Mouse (Mus musculus) right cerebral cortex, adult 2 months (tissue): Measurements from ENCODE around the gene Il6ra.

ENCODE experiments used
- DNase-seq, 2 experiments: peaks; one replicate each; pipeline ENCODE4 v3.0.0; 2021 to 2022; ENCODE audit warnings: low spot score in 2 of 2

The Il6ra gene

GRCm38 (mm10) chr3:89909703-89910542 is 3.1 kb downstream of the Il6ra start:
- DNase-seq = no peak

GRCm38 (mm10) chr3:89908836-89909235 is 4.2 kb downstream of the Il6ra start:
- DNase-seq = no peak

- DNase-seq = no peak
These were observed 5.2 kb downstream of the Il6ra start for GRCm38 (mm10) chr3:89907846-89908245.

- no peak for DNase-seq
These were observed 13.5 kb downstream of the Il6ra start for GRCm38 (mm10) chr3:89899511-89899908.

- DNase-seq = no peak
These were observed 14.0 kb downstream of the Il6ra start for GRCm38 (mm10) chr3:89898870-89899510.

GRCm38 (mm10) chr3:89898011-89898410 is 15.0 kb downstream of the Il6ra start:
- no peak for DNase-seq

- no peak for DNase-seq
These were observed 15.7 kb downstream of the Il6ra start for GRCm38 (mm10) chr3:89897204-89897796.

GRCm38 (mm10) chr3:89896571-89896970 is 16.4 kb downstream of the Il6ra start:
- no peak for DNase-seq

- DNase-seq = no peak
These were observed 20.4 kb downstream of the Il6ra start for GRCm38 (mm10) chr3:89892517-89893106.

- no peak for DNase-seq
These were observed 21.3 kb downstream of the Il6ra start for GRCm38 (mm10) chr3:89891696-89892095.

- no peak for DNase-seq
These were observed 23.1 kb downstream of the Il6ra start for GRCm38 (mm10) chr3:89889841-89890430.

GRCm38 (mm10) chr3:89887582-89888230 is 25.3 kb downstream of the Il6ra start:
- DNase-seq = no peak

- DNase-seq = no peak
These were observed 27.2 kb downstream of the Il6ra start for GRCm38 (mm10) chr3:89885766-89886165.

GRCm38 (mm10) chr3:89883582-89884041 is 29.4 kb downstream of the Il6ra start:
- DNase-seq = no peak

- no peak for DNase-seq
These were observed 30.3 kb downstream of the Il6ra start for GRCm38 (mm10) chr3:89882556-89883181.

GRCm38 (mm10) chr3:89880036-89880851 is 32.8 kb downstream of the Il6ra start:
- DNase-seq = no peak

GRCm38 (mm10) chr3:89879326-89879725 is 33.7 kb downstream of the Il6ra start:
- DNase-seq = no peak

- no peak for DNase-seq
These were observed 34.5 kb downstream of the Il6ra start for GRCm38 (mm10) chr3:89878456-89878855.

GRCm38 (mm10) chr3:89877129-89877528 is 35.9 kb downstream of the Il6ra start:
- no peak for DNase-seq

GRCm38 (mm10) chr3:89876469-89876868 is 36.5 kb downstream of the Il6ra start:
- DNase-seq = no peak
